Comparison of ENCODE assay signal across 20 mouse cellular contexts in genomic region chr9:74946713-74947402, GRCm38 (mm10).
"Had no signal": no experiment of that assay in that cellular context is flagged by ENCODE, and none has a peak within 500 bp of the region (broad histone marks: within the 10 kb centered on the region; RNA-seq: fewer than 3 reads in every experiment).

No protein-coding gene starts in this region.

- DNase-seq: lung, adult 18-20 months; lung, embryonic 14.5 days; lung, postnatal 14 days; lung, postnatal 4 days; retina, postnatal 1 day; right cerebral cortex, adult 18-20 months; right cerebral cortex, postnatal 25 days; right cerebral cortex, postnatal 4 days; thymus, adult 2 months; thymus, postnatal 25 days; thymus, postnatal 4 days had no signal

- H3K27ac ChIP-seq: liver, embryonic 15.5 days; midbrain, embryonic 10.5 days; midbrain, embryonic 13.5 days; neural tube, embryonic 13.5 days; neural tube, embryonic 15.5 days; stomach, embryonic 15.5 days; stomach, postnatal 0 days had no signal

- H3K27me3 ChIP-seq: liver, embryonic 15.5 days; midbrain, embryonic 13.5 days; neural tube, embryonic 15.5 days; stomach, embryonic 15.5 days had no signal

- H3K4me3 ChIP-seq: liver, embryonic 15.5 days; midbrain, embryonic 10.5 days; midbrain, embryonic 13.5 days; myocyte; neural tube, embryonic 13.5 days; neural tube, embryonic 15.5 days; stomach, embryonic 15.5 days had no signal

- H3K9ac ChIP-seq: liver, embryonic 15.5 days; lung, embryonic 14.5 days; midbrain, embryonic 13.5 days; neural tube, embryonic 13.5 days; neural tube, embryonic 15.5 days; stomach, embryonic 15.5 days had no signal

- H3K4me2 ChIP-seq: liver, embryonic 15.5 days; lung, embryonic 14.5 days; midbrain, embryonic 13.5 days; neural tube, embryonic 13.5 days; neural tube, embryonic 15.5 days; stomach, embryonic 15.5 days had no signal

- ATAC-seq: midbrain, embryonic 13.5 days; midbrain, embryonic 16.5 days had no signal

- H3K9me3 ChIP-seq: liver, embryonic 15.5 days; midbrain, embryonic 10.5 days; midbrain, embryonic 13.5 days; neural tube, embryonic 13.5 days; neural tube, embryonic 15.5 days; stomach, embryonic 15.5 days had no signal

- H3K36me3 ChIP-seq: liver, embryonic 15.5 days; midbrain, embryonic 10.5 days; midbrain, embryonic 13.5 days; neural tube, embryonic 13.5 days; neural tube, embryonic 15.5 days; stomach, embryonic 15.5 days had no signal

- H3K4me1 ChIP-seq: liver, embryonic 15.5 days; midbrain, embryonic 10.5 days; midbrain, embryonic 13.5 days; neural tube, embryonic 13.5 days; neural tube, embryonic 15.5 days; stomach, embryonic 15.5 days had no signal
